Mouse (Mus musculus) stomach, embryonic 14.5 days (tissue): Measurements from ENCODE around the gene Dnttip1. TPM values are rescaled to one million over a fixed set of nuclear protein-coding genes. Genes with fewer than 3 reads are reported as not detected.
"Not testable (repeated sequence)": the region's sequence is repeated elsewhere in the genome, so short reads cannot be mapped to it uniquely, and the experiment has no call there.

Experiments used
- ATAC-seq: fragments of 200-750 bp; cut with Nextera tagmentation; 2 replicates; pipeline ENCODE4 v1.8.0; 2017; ENCODE audit warnings: low read depth, moderate TSS enrichment; ENCODE audit not compliant: insufficient number of reproducible peaks, insufficient read depth, low FRiP score
- H3K27ac ChIP-seq: fragments of 300-500 bp; sonication (generic); 2 replicates; pipeline ENCODE4 v1.5.1; 2014; ENCODE audit warnings: mild to moderate bottlenecking, low read length, moderate library complexity, mixed read lengths
- H3K27me3 ChIP-seq: fragments of 300-500 bp; sonication (generic); 2 replicates; pipeline ENCODE4 v1.6.1; 2014; ENCODE audit warnings: low read length, control low read depth, mixed read lengths; ENCODE audit not compliant: control insufficient read depth, insufficient read depth
- H3K36me3 ChIP-seq: fragments of 300-500 bp; sonication (generic); 2 replicates; pipeline ENCODE4 v1.6.1; 2014; ENCODE audit warnings: mild to moderate bottlenecking, control low read depth, low read length, moderate library complexity, mixed read lengths; ENCODE audit not compliant: control insufficient read depth, insufficient read depth
- H3K4me1 ChIP-seq: fragments of 300-500 bp; sonication (generic); 2 replicates; pipeline ENCODE4 v1.6.1; 2014; ENCODE audit warnings: low read length, control low read depth, mixed read lengths; ENCODE audit not compliant: control insufficient read depth, insufficient read depth
- H3K4me2 ChIP-seq: fragments of 300-500 bp; sonication (generic); replicated peaks from 2 replicates; pipeline ENCODE4 v1.6.1; 2014; ENCODE audit warnings: low read depth, low read length, control low read depth
- H3K4me3 ChIP-seq: fragments of 300-500 bp; sonication (generic); 2 replicates; pipeline ENCODE4 v1.5.1; 2014; ENCODE audit warnings: low read depth, low read length, control low read depth
- H3K9ac ChIP-seq: fragments of 300-500 bp; sonication (generic); replicated peaks from 2 replicates; pipeline ENCODE4 v1.6.1; 2014; ENCODE audit warnings: low read depth, mild to moderate bottlenecking, control low read depth, low read length, moderate library complexity, mixed read lengths
- H3K9me3 ChIP-seq: fragments of 300-500 bp; sonication (generic); 2 replicates; pipeline ENCODE4 v1.6.1; 2016; ENCODE audit warnings: low read depth, low read length, control low read depth; ENCODE audit not compliant: control insufficient read depth
- WGBS: fragments of 180-500 bp; shearing (Covaris S2); extraction: QIAGEN DNeasy Blood & Tissue Kit; methylation state at CpG from one replicate; pipeline ENCODE4 v1.1.7; 2014; 5-methylcytosine and 5-hydroxymethylcytosine counted together
- polyA plus RNA-seq: library from polyadenylated mRNA; unstranded; fragments of >200 nt; fragmentation: Nextera tagmentation; extraction: Ambion mirVana; gene quantifications from 2 replicates; pipeline ENCODE4 v1.2.1, GENCODE M21; 2014

Gene Dnttip1
- polyA plus RNA-seq, 1 experiment from 2014 or later, result 69.8 TPM

GRCm38 (mm10) chr2:164716194-164716786, 29.5 kb upstream of the Dnttip1 start:
- H3K36me3 ChIP-seq, H3K9me3 ChIP-seq, H3K27ac ChIP-seq, H3K4me1 ChIP-seq, H3K9ac ChIP-seq, H3K4me3 ChIP-seq, ATAC-seq, H3K4me2 ChIP-seq, H3K27me3 ChIP-seq: not testable (repeated sequence)
- WGBS, result 90% methylated on average over 20 of the region's 23 CpGs

- no peak overlapping the region for H3K9ac ChIP-seq
- no peaks in the 10 kb centered on the region for H3K36me3 ChIP-seq
- no peaks in the 10 kb centered on the region for H3K9me3 ChIP-seq
- no peak for ATAC-seq
- no peaks in the 10 kb centered on the region for H3K4me1 ChIP-seq
- no peaks in the 10 kb centered on the region for H3K27me3 ChIP-seq
- H3K4me2 ChIP-seq, result no peak overlapping the region
- WGBS, result 74% methylated on average over 4 of the region's 4 CpGs
- no peak overlapping the region for H3K4me3 ChIP-seq
- no peak overlapping the region for H3K27ac ChIP-seq
Measured at GRCm38 (mm10) chr2:164723276-164723675, 22.5 kb upstream of the Dnttip1 start.

GRCm38 (mm10) chr2:164725895-164726619, 19.7 kb upstream of the Dnttip1 start:
- ATAC-seq, result peak; percentile 67; the same call in 1 of the 2 replicates
- Histone ChIP-seq H3K4me3 (no peak overlapping the region), H3K9ac (no peak overlapping the region), H3K4me1 (no peaks in the 10 kb centered on the region), H3K27ac (no peak overlapping the region), H3K36me3 (no peaks in the 10 kb centered on the region), H3K27me3 (no peaks in the 10 kb centered on the region), H3K4me2 (no peak overlapping the region), H3K9me3 (no peaks in the 10 kb centered on the region)
- WGBS, result 23% methylated on average over 6 of the region's 6 CpGs

- no peak overlapping the region for H3K9ac ChIP-seq
- H3K9me3 ChIP-seq, result no peaks in the 10 kb centered on the region
- H3K4me1 ChIP-seq, result no peaks in the 10 kb centered on the region
- no peak overlapping the region for H3K27ac ChIP-seq
- H3K4me2 ChIP-seq, result no peak overlapping the region
- H3K36me3 ChIP-seq, result no peaks in the 10 kb centered on the region
- ATAC-seq, result no peak
- 53% methylated on average over 5 of the region's 5 CpGs for WGBS
- H3K27me3 ChIP-seq, result no peaks in the 10 kb centered on the region
- H3K4me3 ChIP-seq, result no peak overlapping the region
Measured at GRCm38 (mm10) chr2:164731719-164732118, 14.1 kb upstream of the Dnttip1 start.

GRCm38 (mm10) chr2:164733259-164733658, 12.5 kb upstream of the Dnttip1 start:
- 55% methylated on average over 2 of the region's 2 CpGs for WGBS
- H3K4me1 ChIP-seq, result no peaks in the 10 kb centered on the region
- no peaks in the 10 kb centered on the region for H3K36me3 ChIP-seq
- no peak overlapping the region for H3K4me2 ChIP-seq
- no peak overlapping the region for H3K9ac ChIP-seq
- no peaks in the 10 kb centered on the region for H3K27me3 ChIP-seq
- ATAC-seq, result 0 out of 2 replicates have a peak, but pooled peaks have one; percentile 28
- H3K9me3 ChIP-seq, result no peaks in the 10 kb centered on the region
- H3K27ac ChIP-seq, result no peak overlapping the region
- no peak overlapping the region for H3K4me3 ChIP-seq

- Histone ChIP-seq H3K9me3 (no peaks in the 10 kb centered on the region), H3K27me3 (no peaks in the 10 kb centered on the region), H3K4me3 (no peak overlapping the region), H3K27ac (no peak overlapping the region), H3K4me1 (no peaks in the 10 kb centered on the region), H3K4me2 (no peak overlapping the region), H3K36me3 (no peaks in the 10 kb centered on the region), H3K9ac (no peak overlapping the region)
- 58% methylated on average over 5 of the region's 5 CpGs for WGBS
- no peak for ATAC-seq
Measured at GRCm38 (mm10) chr2:164734839-164735238, 10.9 kb upstream of the Dnttip1 start.

GRCm38 (mm10) chr2:164735446-164735845, 10.3 kb upstream of the Dnttip1 start:
- Histone ChIP-seq H3K9ac (no peak overlapping the region), H3K9me3 (no peaks in the 10 kb centered on the region), H3K4me3 (no peak overlapping the region), H3K4me2 (no peak overlapping the region), H3K4me1 (no peaks in the 10 kb centered on the region), H3K27ac (no peak overlapping the region), H3K27me3 (no peaks in the 10 kb centered on the region), H3K36me3 (no peaks in the 10 kb centered on the region)
- 84% methylated on average over 5 of the region's 5 CpGs for WGBS
- no peak for ATAC-seq

GRCm38 (mm10) chr2:164737377-164738090, 8.2 kb upstream of the Dnttip1 start:
- Histone ChIP-seq H3K4me1 (no peaks in the 10 kb centered on the region), H3K9ac (0 out of 2 replicates have a peak overlapping the region, but pooled peaks have one; percentile 3), H3K27me3 (no peaks in the 10 kb centered on the region), H3K4me3 (no peak overlapping the region), H3K4me2 (no peak overlapping the region), H3K36me3 (no peaks in the 10 kb centered on the region), H3K27ac (no peak overlapping the region; the same call in 1 of the 2 replicates), H3K9me3 (no peaks in the 10 kb centered on the region)
- ATAC-seq, result peak; percentile 81
- 65% methylated on average over 3 of the region's 3 CpGs for WGBS
